Mouse (Mus musculus) telencephalon, adult 2 months (tissue): Measurements from ENCODE around the gene Maml2.

Experiments
- DNase-seq: peaks from one replicate; pipeline ENCODE4 v3.0.0-alpha.2; 2011; ENCODE audit warnings: low read depth, low spot score

Maml2 gene

DNA sequence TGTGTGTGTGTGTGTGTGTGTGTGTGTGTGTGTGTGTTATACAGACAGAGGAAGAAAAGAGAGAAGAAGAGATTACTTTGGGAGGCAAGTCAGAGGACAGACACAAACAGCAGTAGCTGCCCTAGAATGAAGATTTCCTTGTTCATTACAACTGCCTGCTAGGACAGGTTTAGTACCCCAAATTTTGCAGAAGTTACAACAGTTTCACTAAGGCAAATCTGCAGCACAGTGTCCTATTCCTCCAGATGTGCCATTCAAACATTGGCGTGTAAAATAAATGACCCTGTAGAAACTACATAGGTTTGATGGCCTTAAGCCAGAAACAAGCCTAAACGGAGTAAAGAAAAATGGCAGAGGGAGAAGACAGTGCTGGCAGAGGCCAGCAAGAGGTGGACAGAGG, 195.1 kb downstream of the Maml2 start:
- DNase-seq = no peak

DNA sequence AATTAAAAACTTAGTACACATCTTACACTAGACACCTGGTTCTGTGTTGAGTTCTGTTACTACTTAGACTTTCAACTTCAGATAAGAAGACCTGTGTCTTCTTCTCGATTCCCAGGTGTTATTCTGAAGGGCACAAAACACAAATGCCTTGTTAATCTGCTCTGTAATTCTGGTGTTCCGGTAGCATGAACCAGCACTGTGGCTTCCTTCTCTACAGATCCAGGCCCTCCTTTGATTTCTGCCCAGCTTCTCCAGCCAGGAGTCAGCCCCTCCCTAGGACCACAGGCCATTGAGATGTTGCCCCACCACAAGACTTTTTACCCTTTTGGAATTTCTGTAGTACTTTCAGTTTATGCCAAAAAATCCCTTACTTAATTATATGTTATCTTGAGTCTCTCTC, 196.0 kb downstream of the Maml2 start:
- DNase-seq = no peak

DNA sequence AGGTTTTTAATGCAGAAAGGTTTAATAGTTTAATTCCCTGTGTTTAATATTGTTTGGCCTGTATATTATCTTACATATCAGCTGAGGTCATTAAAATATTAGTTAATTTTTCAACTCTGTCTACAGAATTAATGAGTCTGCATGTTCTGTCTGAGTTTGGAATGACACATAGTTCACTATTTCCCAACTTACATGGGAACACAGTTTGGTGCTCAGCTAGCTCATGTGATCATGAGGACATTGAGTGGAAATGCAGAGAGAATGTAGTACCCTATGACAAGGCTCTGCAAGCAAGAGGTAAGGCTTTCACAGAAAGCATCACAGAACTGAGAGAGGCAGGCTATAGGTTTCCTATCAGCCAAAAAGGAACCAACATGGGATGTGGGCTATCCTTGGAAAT, 197.8 kb downstream of the Maml2 start:
- no peak for DNase-seq

DNA sequence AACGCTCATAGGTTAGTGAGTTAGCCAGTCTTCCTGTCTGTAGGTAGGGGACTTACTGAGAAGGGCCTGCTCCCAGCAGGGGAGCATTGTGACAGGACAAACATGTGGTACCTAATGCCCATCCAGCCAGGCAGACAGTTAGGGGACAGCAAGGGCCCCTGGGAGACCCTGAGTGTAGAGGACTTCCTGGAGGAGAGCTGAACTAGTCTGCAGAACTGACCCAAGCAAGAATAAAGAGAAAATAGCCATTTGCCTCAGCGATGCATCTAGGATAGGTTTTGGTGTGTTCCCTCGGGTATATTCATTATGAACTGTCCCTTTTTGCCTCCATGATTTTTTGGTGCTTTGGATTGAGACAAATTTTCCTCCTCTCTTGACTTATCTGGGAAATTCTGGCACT, 199.3 kb downstream of the Maml2 start:
- no peak for DNase-seq

DNA sequence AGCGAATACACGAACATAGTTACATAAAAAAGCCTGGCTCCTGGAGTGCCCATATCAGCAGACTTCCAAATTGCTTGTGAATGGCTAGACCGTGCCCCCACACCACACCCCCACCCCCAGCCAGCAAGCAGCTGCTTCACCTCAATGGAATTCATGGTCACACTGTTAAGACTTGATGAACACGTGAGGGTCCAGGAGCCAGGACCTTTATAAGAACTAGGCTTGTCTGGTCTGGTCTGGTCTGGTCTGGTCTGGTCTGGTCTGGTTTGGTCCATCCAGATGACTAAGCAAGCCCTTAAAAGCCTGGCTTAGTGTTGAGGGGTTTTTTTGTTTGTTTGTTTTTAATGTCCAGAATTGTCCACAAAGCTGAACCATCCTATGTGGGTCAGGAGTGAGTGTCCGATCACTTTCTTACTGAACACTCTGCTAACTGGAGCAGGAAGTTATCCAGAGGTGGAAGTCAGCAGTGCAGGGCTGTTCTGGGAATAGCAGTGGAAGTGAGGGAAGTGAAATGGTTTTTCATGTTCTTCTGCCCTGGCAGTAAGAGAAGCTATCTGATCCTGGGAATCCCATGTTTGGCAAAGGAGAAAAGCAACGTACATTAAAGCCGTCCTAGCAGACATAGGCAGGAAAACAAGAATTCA, 200.1 kb downstream of the Maml2 start:
- no peak for DNase-seq

DNA sequence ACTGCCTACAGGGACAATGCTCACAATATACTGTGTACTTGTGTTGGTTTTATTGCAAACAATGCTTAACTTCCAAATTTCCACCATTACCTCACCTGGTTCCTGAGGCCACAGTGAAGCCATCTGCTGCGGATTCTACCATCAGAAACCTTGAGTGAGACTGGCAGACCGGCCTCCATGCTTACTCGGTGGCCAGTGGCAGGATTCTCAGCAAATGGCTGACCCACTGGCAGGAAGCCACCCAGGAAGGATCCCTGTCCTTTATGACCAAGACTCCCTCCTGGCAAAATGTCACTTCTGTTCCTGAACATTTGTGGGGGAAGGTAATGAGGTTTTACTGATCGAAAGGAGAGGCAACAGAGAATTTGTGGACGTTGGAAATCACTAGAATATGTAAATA, 202.3 kb downstream of the Maml2 start:
- no peak for DNase-seq

DNA sequence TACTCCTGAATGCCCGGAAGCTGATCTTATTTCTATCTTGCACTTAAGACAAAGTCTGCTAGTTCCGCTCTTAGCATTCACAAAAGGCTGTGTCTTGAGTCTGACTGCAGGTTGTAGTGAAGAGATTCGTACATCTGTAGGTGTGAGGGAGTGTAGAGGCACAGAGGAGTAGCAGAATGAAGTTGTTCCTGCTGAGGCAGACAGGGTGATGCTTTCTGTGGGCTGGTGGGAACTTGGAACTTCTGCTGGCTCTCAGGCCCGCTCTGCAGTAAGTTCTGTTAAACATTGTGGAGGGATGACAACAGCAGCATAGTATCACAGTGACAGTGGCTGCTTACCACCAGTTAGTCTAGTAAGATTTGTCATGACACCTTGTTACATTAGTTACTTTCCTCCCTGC, 207.3 kb downstream of the Maml2 start:
- no peak for DNase-seq

DNA sequence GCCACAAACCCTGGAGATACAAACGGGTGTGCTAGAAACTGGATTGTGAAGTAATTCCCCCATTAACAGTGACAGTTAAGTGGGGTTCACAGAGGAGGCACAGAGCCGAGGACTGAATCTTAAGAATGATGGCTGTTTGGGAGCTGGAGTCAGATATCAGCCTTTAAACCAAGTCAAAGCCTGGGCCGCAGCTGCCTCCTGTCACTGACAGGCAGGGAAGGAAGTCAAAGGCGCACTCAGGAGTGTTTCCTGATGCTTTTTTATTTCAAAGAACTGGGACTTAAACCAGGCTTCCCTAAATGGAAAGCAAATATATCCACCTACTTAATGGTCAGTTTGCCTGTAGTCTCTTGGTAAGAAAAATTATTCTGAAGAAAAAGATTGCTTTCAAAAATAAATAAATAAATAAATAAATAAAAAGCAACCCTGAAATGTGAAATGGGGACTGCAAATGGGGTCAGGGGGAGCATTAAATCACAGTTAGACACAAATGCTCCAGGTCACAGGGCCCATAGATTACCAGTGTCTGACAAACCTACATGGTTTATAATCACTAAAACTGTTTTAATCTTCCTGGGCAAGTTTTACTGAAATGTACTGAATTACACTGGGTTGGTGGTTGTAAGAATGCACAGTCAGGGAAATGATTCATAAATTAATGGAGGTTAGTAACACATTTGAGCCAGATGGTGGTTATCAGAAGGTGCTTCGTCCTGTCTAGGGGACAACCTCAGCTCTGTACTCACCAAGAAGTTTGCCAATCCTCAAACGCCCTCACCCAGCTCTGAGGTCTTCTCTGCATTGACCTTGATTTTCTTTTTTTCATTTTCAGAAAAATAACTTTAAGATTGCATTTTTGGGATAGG, 209.4 kb downstream of the Maml2 start:
- DNase-seq = no peak

DNA sequence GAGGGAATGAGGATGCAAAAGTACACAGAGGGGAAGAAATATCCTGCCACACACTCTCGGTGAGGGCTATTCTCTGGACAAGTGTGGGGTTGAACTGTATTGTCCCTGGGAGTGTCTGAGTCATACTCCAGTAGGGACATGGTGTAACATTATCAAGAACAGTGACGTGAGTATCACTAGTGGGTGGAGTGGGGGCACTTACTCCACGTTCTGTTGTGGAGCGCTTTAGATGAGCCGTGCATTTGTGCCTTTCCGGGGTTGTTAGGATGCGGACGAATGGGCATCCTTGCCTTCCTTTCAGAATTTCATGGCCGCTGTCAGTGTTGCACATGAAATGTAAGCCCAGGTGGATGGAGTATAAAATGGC, 210.0 kb downstream of the Maml2 start:
- no peak for DNase-seq

DNA sequence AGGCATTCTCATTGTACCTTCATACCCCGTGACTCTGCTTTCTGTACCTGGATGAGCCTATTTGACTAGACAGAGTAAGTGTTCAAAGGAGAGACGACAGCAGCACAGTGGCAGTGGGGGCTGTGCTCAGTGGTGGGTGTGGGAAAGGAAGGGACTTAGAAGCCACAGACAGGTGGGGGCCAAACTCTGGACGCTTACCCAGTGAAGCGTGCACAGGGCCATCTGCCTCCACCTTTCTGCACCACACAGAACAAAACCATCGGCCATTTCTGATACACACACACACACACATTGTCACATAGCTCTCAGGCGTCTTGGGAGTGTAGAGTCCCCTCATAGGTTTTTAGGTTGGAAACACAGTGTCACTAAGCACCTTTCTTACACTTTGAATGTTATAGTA, 212.0 kb downstream of the Maml2 start:
- DNase-seq = no peak

DNA sequence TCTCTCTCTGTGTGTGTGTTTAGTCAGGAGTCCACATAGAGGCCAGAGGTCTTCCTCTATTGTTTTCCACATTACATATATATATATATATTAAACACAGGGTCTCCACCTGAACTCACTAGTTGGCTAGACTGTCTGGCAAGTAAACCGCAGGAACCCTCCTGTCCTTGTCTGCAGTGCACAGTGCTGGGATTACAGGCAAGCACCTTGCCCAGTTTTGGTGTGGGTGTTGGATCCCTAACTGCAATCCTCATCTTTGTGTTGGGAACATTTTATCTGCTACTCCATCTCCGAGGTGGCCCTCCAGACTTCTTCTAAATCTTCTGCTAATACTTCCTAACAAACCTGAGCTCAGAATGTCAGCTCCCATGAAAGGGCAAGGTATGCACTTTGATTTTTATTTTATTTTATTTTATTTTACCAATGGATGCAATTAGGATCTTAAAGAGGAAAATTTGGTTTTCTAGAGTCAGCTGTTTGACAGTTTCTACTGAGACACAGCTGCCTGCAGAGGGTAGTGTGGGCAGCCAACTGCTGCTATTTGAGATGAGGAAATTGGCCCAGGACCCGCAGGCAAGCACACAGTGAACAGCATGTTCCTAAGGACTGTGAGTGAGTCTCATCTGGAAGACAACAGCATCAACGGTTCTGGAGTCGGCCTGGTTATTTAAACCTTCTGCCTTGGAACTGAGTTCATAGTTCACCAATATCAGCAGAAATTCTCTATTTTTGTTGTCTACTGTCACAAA, 213.0 kb downstream of the Maml2 start:
- no peak for DNase-seq

DNA sequence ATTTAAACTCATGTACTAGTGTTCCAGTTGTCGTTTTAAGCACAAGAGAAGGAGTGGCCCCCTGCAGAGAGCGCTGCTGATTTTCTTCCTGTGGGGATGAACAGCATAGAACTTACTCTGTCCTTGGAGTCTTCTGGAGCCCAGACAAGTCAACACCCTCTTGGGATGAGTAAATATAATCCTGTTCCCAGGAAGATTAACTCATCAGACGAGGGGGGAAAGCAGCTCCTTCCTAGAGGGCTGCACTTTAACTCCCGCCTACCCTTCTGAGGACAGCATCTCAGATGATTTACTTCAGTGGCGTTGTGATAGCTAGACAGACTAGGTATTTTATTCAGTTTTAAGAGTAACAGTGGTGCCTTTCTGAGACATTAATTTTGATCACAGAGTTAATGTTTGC, 215.4 kb downstream of the Maml2 start:
- DNase-seq = no peak

DNA sequence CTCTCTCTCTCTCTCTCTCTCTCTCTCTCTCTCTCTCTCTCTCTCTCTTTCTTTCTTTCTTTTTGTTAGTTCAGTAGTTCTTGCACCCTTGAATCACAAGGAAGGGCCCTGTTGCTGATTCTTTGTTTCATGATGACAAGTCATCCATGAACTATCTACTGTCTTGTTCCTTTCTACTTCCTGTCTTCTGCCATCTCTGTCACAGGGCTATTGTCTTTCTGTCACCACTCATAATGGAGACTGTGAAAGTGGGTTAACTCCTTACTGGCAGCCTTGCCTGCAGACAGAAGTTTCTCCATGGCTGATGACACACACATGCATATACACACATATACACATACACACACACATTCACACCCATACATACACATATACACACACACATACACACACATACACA, 216.7 kb downstream of the Maml2 start:
- DNase-seq = no peak

DNA sequence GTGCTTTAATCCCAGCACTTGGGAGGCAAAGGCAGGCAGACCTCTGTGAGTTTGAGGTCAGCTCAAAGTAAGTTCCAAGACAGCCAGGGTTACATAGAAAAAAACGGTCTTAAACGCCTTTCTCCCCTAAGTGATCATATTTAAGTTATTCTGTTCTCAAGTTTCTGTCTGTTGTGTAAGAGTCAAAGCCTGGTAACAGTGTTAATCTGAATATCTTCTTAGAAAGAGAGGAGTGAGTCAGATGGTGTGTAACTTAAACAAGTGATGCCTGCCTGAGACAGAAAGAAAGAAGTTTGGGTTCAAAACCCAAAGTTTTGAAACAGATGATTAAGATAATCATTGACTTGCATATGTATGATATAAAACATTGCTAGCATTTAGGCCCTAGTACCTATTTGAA, 218.2 kb downstream of the Maml2 start:
- DNase-seq = no peak

DNA sequence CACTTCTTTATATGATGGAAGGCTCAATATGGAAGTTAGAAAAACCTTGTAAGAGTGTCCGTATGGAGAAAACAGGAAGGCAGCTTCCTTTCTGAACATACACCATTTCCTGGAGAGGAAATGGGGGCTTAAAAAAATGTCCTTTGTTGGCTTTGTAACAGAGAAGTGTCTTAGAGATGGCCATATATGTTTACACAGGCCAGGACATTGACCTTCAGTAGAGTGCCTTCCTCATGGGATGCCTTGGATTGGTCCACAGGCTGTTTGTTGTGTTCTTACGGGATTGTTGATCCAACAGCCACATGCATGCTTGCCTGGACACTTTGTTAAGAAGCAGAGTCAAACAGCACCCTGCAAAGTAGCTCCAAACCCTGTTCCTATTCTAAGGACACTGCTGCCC, 220.3 kb downstream of the Maml2 start:
- no peak for DNase-seq

DNA sequence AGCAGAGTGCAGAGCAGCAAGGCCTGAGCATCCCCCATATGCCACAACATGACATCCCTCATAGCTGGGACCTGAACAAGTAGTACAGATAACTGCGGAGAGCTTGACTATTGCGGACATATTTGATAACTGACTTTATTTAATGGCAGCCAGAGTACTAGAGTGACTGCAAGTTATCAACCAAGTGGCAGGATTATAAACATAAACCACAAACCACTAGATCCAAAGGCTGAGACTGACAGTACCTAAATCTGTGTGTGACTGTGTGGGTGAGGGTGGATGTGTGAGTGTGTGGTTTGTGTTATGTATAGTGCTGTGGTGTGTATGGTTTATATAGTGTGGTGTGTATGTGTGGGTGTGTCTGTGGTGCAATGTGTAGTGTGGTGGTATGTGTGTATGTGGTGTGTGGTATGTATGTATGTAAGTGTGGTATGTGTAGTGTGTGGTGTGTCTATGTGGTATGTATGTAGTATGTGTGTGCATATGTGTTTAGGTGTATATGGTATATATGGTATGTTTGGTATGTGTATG, 220.7 kb downstream of the Maml2 start:
- DNase-seq = no peak

DNA sequence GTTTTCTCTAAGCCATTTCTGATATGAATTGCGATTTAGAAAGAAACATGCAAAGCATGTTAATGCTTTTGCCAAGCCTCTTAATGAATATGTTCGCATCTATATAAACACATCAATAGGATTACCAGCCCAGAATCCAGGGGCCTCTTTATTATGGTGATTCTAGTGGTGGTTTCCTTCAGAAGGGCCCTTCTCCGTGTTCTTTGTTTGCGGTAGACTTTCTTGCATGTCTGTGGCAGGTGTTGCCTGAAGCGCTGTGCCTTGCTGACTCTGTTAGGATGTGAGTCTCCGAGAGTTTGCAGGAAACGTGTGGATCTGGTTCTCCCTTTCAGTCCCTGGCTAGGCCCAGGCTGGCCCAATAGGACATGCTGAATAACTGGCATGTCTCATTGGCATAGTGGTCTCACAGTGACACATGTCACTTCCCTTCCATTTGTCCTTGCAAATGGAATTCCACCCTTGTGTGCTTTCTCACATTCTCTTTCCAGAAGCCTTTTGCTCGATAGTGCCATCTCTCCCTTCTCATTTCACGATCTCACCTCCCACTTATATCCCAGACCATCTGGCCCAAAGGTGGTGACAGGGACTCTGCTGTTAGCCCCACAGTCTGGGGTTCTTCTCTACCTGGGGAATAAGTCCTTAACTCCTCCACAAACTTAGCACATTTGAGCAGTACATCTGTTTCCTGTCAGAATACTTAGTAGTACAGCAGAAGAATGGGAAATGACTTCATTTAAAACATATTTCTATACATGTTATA, 224.5 kb downstream of the Maml2 start:
- DNase-seq = peak; percentile 17

DNA sequence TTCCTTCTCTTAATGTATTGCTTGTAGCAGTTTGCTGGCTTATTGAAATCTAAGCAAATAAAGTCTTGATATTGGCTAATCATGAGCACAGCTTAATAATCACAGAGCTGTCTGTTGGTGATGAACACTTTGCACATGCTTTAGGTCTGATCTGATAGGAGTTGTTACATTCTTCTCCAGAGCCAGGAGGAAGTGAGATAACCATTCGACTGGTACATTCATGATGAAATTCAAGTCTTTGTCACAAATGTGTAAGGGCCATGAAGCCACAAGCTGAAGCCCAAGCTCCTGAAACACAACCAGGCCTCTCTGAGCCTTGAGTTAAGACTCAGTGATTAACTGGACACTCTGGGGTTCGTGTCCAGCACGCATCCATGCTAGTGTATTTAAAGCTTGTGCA, 225.3 kb downstream of the Maml2 start:
- no peak for DNase-seq

DNA sequence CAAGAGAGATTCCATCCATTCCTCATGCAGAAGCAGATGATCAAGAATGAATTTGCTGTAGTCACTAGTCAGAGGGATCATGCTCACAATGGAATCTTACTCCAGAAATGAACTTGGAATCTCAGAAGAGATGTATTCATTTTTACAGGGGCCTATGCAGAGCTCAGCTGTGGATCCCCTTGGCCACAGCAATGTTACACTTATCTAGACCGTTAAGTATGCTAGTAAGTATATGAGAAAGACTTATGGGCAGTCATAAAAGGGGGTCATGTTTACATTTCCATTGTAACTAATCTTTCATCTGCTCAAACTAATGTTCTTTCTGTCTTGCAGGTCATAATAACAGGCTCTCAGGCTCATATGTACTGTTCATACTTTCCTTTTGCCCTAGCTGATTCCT, 227.3 kb downstream of the Maml2 start:
- no peak for DNase-seq

DNA sequence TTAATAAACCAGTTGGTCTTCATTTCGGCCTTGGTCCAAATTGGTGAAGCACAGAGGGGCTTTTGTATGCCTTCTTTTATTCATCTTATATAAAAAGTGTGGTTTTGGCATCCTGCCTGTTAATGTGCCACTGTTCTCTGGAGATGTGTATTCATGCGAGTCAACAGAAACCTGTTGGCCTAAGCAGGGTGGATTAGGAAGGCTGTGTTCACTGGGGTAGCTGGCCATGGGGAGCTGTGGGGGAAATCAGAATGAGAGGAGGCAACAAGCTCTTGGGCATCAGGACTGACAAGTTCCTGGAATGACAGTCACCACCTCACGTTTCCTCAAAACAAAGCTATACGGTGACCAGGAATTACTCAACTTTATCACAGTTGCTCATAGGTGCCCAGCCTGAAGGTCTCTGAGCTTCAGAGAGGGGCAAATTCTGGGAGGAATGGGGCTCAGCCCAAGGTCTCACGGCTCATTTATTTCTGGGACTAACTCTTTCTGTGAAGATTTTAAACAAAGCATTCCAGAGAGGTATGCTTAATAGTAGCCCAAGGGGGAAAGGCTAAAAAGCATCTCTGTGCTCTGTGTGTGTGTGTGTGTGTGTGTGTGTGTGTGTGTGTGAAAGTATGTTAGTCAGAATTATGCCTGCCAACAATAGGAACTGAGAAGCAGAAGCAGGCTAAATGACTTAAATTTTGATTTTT, 228.0 kb downstream of the Maml2 start:
- DNase-seq = no peak

DNA sequence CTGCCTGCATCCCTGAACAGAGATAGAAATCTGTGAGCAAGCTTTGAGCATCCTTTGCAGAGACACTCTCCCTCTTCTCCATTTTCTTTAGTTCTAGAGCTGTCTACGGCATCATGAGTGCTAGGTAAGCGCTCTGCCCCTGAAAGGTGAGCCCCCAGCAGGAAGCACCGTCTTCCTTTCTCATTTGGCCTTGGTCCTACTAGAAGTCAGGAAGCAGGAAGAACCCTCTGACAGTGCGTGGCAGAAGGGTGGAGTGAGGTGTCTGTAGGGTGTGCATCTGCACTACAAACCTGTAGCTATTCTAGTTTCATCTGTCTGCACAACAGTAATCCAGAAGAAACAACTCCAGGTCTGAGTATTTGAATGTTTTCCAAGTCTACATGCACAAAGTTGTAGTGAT, 232.8 kb downstream of the Maml2 start:
- no peak for DNase-seq
